Mouse (Mus musculus) heart, embryonic 10.5 days (tissue): Measurements from ENCODE around the gene Psmb11. TPM values are rescaled to one million over a fixed set of nuclear protein-coding genes. Genes with fewer than 3 reads are reported as not detected.
A peak's percentile ranks its signal among the peaks of the same experiment; 100 is the strongest.

Experiments
- DNase-seq: peaks from one replicate; pipeline ENCODE4 v3.0.0-alpha.2; 2017; ENCODE audit warnings: low spot score
- H3K27ac ChIP-seq: fragments of 300-500 bp; sonication (generic); 2 replicates; pipeline ENCODE4 v1.5.1; 2016; ENCODE audit warnings: mild to moderate bottlenecking
- H3K27me3 ChIP-seq: fragments of 300-500 bp; sonication (generic); 2 replicates; pipeline ENCODE4 v1.6.1; 2016; ENCODE audit warnings: mild to moderate bottlenecking; ENCODE audit not compliant: poor library complexity, insufficient read depth, severe bottlenecking
- H3K36me3 ChIP-seq: fragments of 300-500 bp; sonication (generic); 2 replicates; pipeline ENCODE4 v1.6.1; 2016; ENCODE audit warnings: mild to moderate bottlenecking, moderate library complexity
- H3K4me1 ChIP-seq: fragments of 300-500 bp; sonication (generic); 2 replicates; pipeline ENCODE4 v1.6.1; 2016; ENCODE audit warnings: mild to moderate bottlenecking
- H3K4me3 ChIP-seq: fragments of 300-500 bp; sonication (generic); 2 replicates; pipeline ENCODE4 v1.5.1; 2016; ENCODE audit warnings: mild to moderate bottlenecking, moderate library complexity
- H3K9me3 ChIP-seq: fragments of 300-500 bp; sonication (generic); 2 replicates; pipeline ENCODE4 v1.6.1; 2016; ENCODE audit warnings: mild to moderate bottlenecking, moderate library complexity
- WGBS: fragments of 180-500 bp; shearing (Covaris S2); methylation state at CpG from one replicate; pipeline ENCODE4 v1.1.7; 2016; 5-methylcytosine and 5-hydroxymethylcytosine counted together
- polyA plus RNA-seq: library from polyadenylated mRNA; unstranded; fragments of >200 nt; fragmentation: Nextera tagmentation; extraction: Ambion mirVana; gene quantifications from 2 replicates; pipeline ENCODE4 v1.2.1, GENCODE M21; 2016

Psmb11 gene
- polyA plus RNA-seq, 1 experiment from 2014 or later, result not detected

GRCm38 (mm10) chr14:54583681-54584338, 37.4 kb upstream of the Psmb11 start:
- WGBS, result 43% methylated on average over 7 of the region's 7 CpGs
- Histone ChIP-seq H3K9me3 (no peaks in the 10 kb centered on the region), H3K4me1 (peaks cover 8% of the 10 kb centered on the region; the same call in 1 of the 2 replicates), H3K27me3 (no peaks in the 10 kb centered on the region), H3K36me3 (peaks cover 23% of the 10 kb centered on the region), H3K4me3 (no peak overlapping the region), H3K27ac (no peak overlapping the region)
- no peak for DNase-seq

GRCm38 (mm10) chr14:54591056-54591455, 30.2 kb upstream of the Psmb11 start:
- H3K27ac ChIP-seq, result no peak overlapping the region
- no peaks in the 10 kb centered on the region for H3K9me3 ChIP-seq
- H3K36me3 ChIP-seq, result peaks cover 16% of the 10 kb centered on the region; the same call in 1 of the 2 replicates
- no peak overlapping the region for H3K4me3 ChIP-seq
- DNase-seq, result no peak
- WGBS, result 91% methylated on average over 16 of the region's 16 CpGs
- peaks cover 40% of the 10 kb centered on the region for H3K4me1 ChIP-seq
- H3K27me3 ChIP-seq, result no peaks in the 10 kb centered on the region

- no peaks in the 10 kb centered on the region for H3K27me3 ChIP-seq
- no peak overlapping the region for H3K4me3 ChIP-seq
- H3K27ac ChIP-seq, result peak overlapping the region; percentile 81
- peaks cover 20% of the 10 kb centered on the region; the same call in 1 of the 2 replicates for H3K36me3 ChIP-seq
- H3K4me1 ChIP-seq, result peaks cover 40% of the 10 kb centered on the region
- 40% methylated on average over 10 of the region's 10 CpGs for WGBS
- no peaks in the 10 kb centered on the region for H3K9me3 ChIP-seq
- no peak for DNase-seq
These were observed 28.8 kb upstream of the Psmb11 start for GRCm38 (mm10) chr14:54592319-54592934.

- Histone ChIP-seq H3K36me3 (peaks cover 24% of the 10 kb centered on the region; the same call in 1 of the 2 replicates), H3K4me1 (peaks cover 35% of the 10 kb centered on the region), H3K27ac (no peak overlapping the region), H3K4me3 (no peak overlapping the region), H3K27me3 (no peaks in the 10 kb centered on the region), H3K9me3 (no peaks in the 10 kb centered on the region)
- no peak for DNase-seq
- 85% methylated on average over 3 of the region's 3 CpGs for WGBS
These were observed 27.2 kb upstream of the Psmb11 start for GRCm38 (mm10) chr14:54594055-54594454.

GRCm38 (mm10) chr14:54594631-54595414, 26.4 kb upstream of the Psmb11 start:
- Histone ChIP-seq H3K9me3 (no peaks in the 10 kb centered on the region), H3K4me3 (peak overlapping the region; percentile 32), H3K27me3 (no peaks in the 10 kb centered on the region), H3K36me3 (peaks cover 26% of the 10 kb centered on the region; the same call in 1 of the 2 replicates), H3K27ac (peak overlapping the region; percentile 79), H3K4me1 (peaks cover 35% of the 10 kb centered on the region)
- no peak for DNase-seq
- 53% methylated on average over 28 of the region's 28 CpGs for WGBS

- Histone ChIP-seq H3K4me1 (peaks cover 35% of the 10 kb centered on the region), H3K9me3 (no peaks in the 10 kb centered on the region), H3K36me3 (peaks cover 26% of the 10 kb centered on the region; the same call in 1 of the 2 replicates), H3K27me3 (no peaks in the 10 kb centered on the region), H3K27ac (no peak overlapping the region), H3K4me3 (no peak overlapping the region)
- 79% methylated on average over 7 of the region's 7 CpGs for WGBS
- DNase-seq, result no peak
These were observed 24.1 kb upstream of the Psmb11 start for GRCm38 (mm10) chr14:54597084-54597483.

GRCm38 (mm10) chr14:54601601-54602000, 19.6 kb upstream of the Psmb11 start:
- H3K36me3 ChIP-seq, result peaks cover 10% of the 10 kb centered on the region; the same call in 1 of the 2 replicates
- no peak overlapping the region for H3K4me3 ChIP-seq
- no peaks in the 10 kb centered on the region for H3K27me3 ChIP-seq
- WGBS, result 60% methylated on average over 2 of the region's 2 CpGs
- no peaks in the 10 kb centered on the region for H3K9me3 ChIP-seq
- H3K27ac ChIP-seq, result no peak overlapping the region
- H3K4me1 ChIP-seq, result peaks cover 21% of the 10 kb centered on the region
- DNase-seq, result no peak

- DNase-seq, result no peak
- WGBS, result 48% methylated on average over 4 of the region's 4 CpGs
- Histone ChIP-seq H3K27me3 (no peaks in the 10 kb centered on the region), H3K36me3 (peaks cover 5% of the 10 kb centered on the region; the same call in 1 of the 2 replicates), H3K4me1 (peaks cover 21% of the 10 kb centered on the region), H3K27ac (peak overlapping the region; percentile 98), H3K9me3 (no peaks in the 10 kb centered on the region), H3K4me3 (peak overlapping the region; percentile 76)
These were observed 18.6 kb upstream of the Psmb11 start for GRCm38 (mm10) chr14:54602613-54603012.

GRCm38 (mm10) chr14:54603038-54603654, 18.1 kb upstream of the Psmb11 start:
- Histone ChIP-seq H3K9me3 (no peaks in the 10 kb centered on the region), H3K4me3 (peak overlapping the region; percentile 76), H3K36me3 (peaks cover 4% of the 10 kb centered on the region; the same call in 1 of the 2 replicates), H3K27me3 (no peaks in the 10 kb centered on the region), H3K27ac (peak overlapping the region; percentile 98), H3K4me1 (peaks cover 21% of the 10 kb centered on the region)
- DNase-seq, result peak; percentile 99
- under 1% methylated on average over 46 of the region's 46 CpGs for WGBS

GRCm38 (mm10) chr14:54603686-54604085, 17.5 kb upstream of the Psmb11 start:
- Histone ChIP-seq H3K4me1 (peaks cover 21% of the 10 kb centered on the region), H3K27ac (peak overlapping the region; percentile 98), H3K4me3 (peak overlapping the region; percentile 76), H3K9me3 (no peaks in the 10 kb centered on the region), H3K36me3 (peaks cover 4% of the 10 kb centered on the region; the same call in 1 of the 2 replicates), H3K27me3 (no peaks in the 10 kb centered on the region)
- 81% methylated on average over 8 of the region's 8 CpGs for WGBS
- no peak for DNase-seq

- H3K27me3 ChIP-seq, result no peaks in the 10 kb centered on the region
- H3K9me3 ChIP-seq, result no peaks in the 10 kb centered on the region
- H3K4me3 ChIP-seq, result peak within 1 kb of the TSS; percentile 65
- peaks cover 21% of the 10 kb centered on the region for H3K4me1 ChIP-seq
- H3K36me3 ChIP-seq, result peaks cover 4% of the 10 kb centered on the region; the same call in 1 of the 2 replicates
- DNase-seq, result peak; percentile 88
- WGBS, result 2% methylated on average over 36 of the region's 39 CpGs
- peak within 1 kb of the TSS; percentile 98 for H3K27ac ChIP-seq
These were observed 15.4 kb upstream of the Psmb11 start, which contains the start of gene 4931414P19Rik for GRCm38 (mm10) chr14:54605752-54606321. Gene 4931414P19Rik (minus strand): TSS chr14:54605993.

GRCm38 (mm10) chr14:54607226-54607625, 14.0 kb upstream of the Psmb11 start:
- Histone ChIP-seq H3K4me3 (no peak overlapping the region), H3K27me3 (no peaks in the 10 kb centered on the region), H3K36me3 (peaks cover 10% of the 10 kb centered on the region), H3K27ac (no peak overlapping the region), H3K4me1 (peaks cover 18% of the 10 kb centered on the region), H3K9me3 (no peaks in the 10 kb centered on the region)
- WGBS, result 62% methylated on average over 8 of the region's 8 CpGs
- DNase-seq, result no peak
